10 mouse cellular contexts compared by ENCODE assay signal in genomic region chr1:66104493-66104892, GRCm38 (mm10).
DNase-seq lines count a peak whose midpoint lies in the region; ATAC-seq lines count a peak whose summit lies in the region.
"Had no signal": no experiment of that assay in that cellular context is flagged by ENCODE, and none has a peak within 500 bp of the region (broad histone marks: within the 10 kb centered on the region; RNA-seq: fewer than 3 reads in every experiment).

No protein-coding gene starts in this region.

- H3K27me3 ChIP-seq in midbrain, embryonic 15.5 days (replicated peaks) = no peaks in the 10 kb centered on the region
- no peaks in the 10 kb centered on the region for H3K27me3 ChIP-seq in limb, embryonic 10.5 days (ENCODE audit: low read depth, poor library complexity, severe bottlenecking)

- H3K4me3 ChIP-seq in midbrain, embryonic 15.5 days = no peak overlapping the region
- H3K4me3 ChIP-seq in limb, embryonic 10.5 days = no peak overlapping the region

- H3K27ac ChIP-seq in midbrain, embryonic 15.5 days = no peak overlapping the region
- no peak overlapping the region for H3K27ac ChIP-seq in limb, embryonic 10.5 days

- H3K9ac ChIP-seq in midbrain, embryonic 15.5 days = no peak overlapping the region

- WGBS in midbrain, embryonic 15.5 days = 37% methylated on average over 1 of the region's 1 CpGs
- 38% methylated on average over 1 of the region's 1 CpGs for WGBS in limb, embryonic 10.5 days

- ATAC-seq in midbrain, embryonic 15.5 days (replicated peaks) = peak; percentile 57; the same call in 1 of the 2 replicates

- H3K36me3 ChIP-seq in midbrain, embryonic 15.5 days (replicated peaks) = no peaks in the 10 kb centered on the region
- H3K36me3 ChIP-seq in limb, embryonic 10.5 days = no peaks in the 10 kb centered on the region

- no peaks in the 10 kb centered on the region for H3K9me3 ChIP-seq in midbrain, embryonic 15.5 days
- H3K9me3 ChIP-seq in limb, embryonic 10.5 days (replicated peaks) = no peaks in the 10 kb centered on the region

- no peaks in the 10 kb centered on the region for H3K4me1 ChIP-seq in midbrain, embryonic 15.5 days
- H3K4me1 ChIP-seq in limb, embryonic 10.5 days = no peaks in the 10 kb centered on the region

- DNase-seq in cerebellum, postnatal 10 days = peak; percentile 21 to 51
- no peak for DNase-seq in cerebellum, adult 11-12 months
- DNase-seq in layer of hippocampus, adult 11-12 months (ENCODE audit: low spot score) = peak; percentile 19
- DNase-seq in layer of hippocampus, postnatal 25 days (ENCODE audit: extremely low spot score in 1 of 2, low spot score in 1 of 2) = no peak
- DNase-seq in MN1 (ENCODE audit: low spot score) = peak; percentile 40
- no peak for DNase-seq in testis, postnatal 10 days (ENCODE audit: low spot score)
- DNase-seq in limb, embryonic 10.5 days (ENCODE audit: low spot score) = no peak
- DNase-seq: heart, adult 18-20 months; lung, postnatal 36 days had no signal

- no peak overlapping the region for H3K4me2 ChIP-seq in midbrain, embryonic 15.5 days

Comparison
In these comparisons a context has a peak if more than half of its experiments do, and no peak if none do; other contexts are left out.
1. DNase-seq: peak in cerebellum, postnatal 10 days (2 of 2), layer of hippocampus, adult 11-12 months (single experiment) and MN1 (single experiment); none in cerebellum, adult 11-12 months (single experiment), layer of hippocampus, postnatal 25 days (0 of 2), testis, postnatal 10 days (single experiment) and limb, embryonic 10.5 days (single experiment).